Mouse (Mus musculus) liver, postnatal 0 days (tissue): ENCODE measurements around the gene Mapk13. TPM values are rescaled to one million over a fixed set of nuclear protein-coding genes. Genes with fewer than 3 reads are reported as not detected.

Source experiments
- ATAC-seq: fragments of 200-750 bp; cut with Nextera tagmentation; 2 replicates; pipeline ENCODE4 v1.8.0; 2017; ENCODE audit warnings: mild to moderate bottlenecking, moderate library complexity
- DNase-seq: peaks from one replicate; pipeline ENCODE4 v3.0.0-alpha.2; 2016
- H3K27ac ChIP-seq: fragments of 300-500 bp; sonication (generic); 2 replicates; pipeline ENCODE4 v1.5.1; 2014; ENCODE audit warnings: antibody characterized with exemption, moderate library complexity, mild to moderate bottlenecking, low read depth
- H3K27me3 ChIP-seq: fragments of 300-500 bp; sonication (generic); 2 replicates; pipeline ENCODE4 v1.6.1; 2014; ENCODE audit warnings: low read length, control low read depth, mixed read lengths; ENCODE audit not compliant: insufficient read depth
- H3K36me3 ChIP-seq: fragments of 300-500 bp; sonication (generic); replicated peaks from 2 replicates; pipeline ENCODE4 v1.6.1; 2014; ENCODE audit warnings: mild to moderate bottlenecking, control low read depth, low read length, moderate library complexity, mixed read lengths; ENCODE audit not compliant: insufficient read depth
- H3K4me1 ChIP-seq: fragments of 300-500 bp; sonication (generic); 2 replicates; pipeline ENCODE4 v1.6.1; 2014; ENCODE audit warnings: antibody characterized with exemption, mild to moderate bottlenecking, control low read depth; ENCODE audit not compliant: insufficient read depth
- H3K4me2 ChIP-seq: fragments of 300-500 bp; sonication (generic); 2 replicates; pipeline ENCODE4 v1.6.1; 2014; ENCODE audit warnings: low read depth, mild to moderate bottlenecking, low read length, moderate library complexity, mixed read lengths
- H3K4me3 ChIP-seq: fragments of 300-500 bp; sonication (generic); 2 replicates; pipeline ENCODE4 v1.5.1; 2014; ENCODE audit warnings: low read depth, low read length
- H3K9ac ChIP-seq: fragments of 300-500 bp; sonication (generic); replicated peaks from 2 replicates; pipeline ENCODE4 v1.6.1; 2014; ENCODE audit warnings: mild to moderate bottlenecking, moderate library complexity
- H3K9me3 ChIP-seq: fragments of 300-500 bp; sonication (generic); 2 replicates; pipeline ENCODE4 v1.6.1; 2016; ENCODE audit warnings: mild to moderate bottlenecking, control low read depth, low read length, mixed read lengths
- CTCF ChIP-seq: sonication (generic); IDR thresholded peaks from 2 replicates; pipeline ENCODE4 v1.5.1; 2016; ENCODE audit warnings: antibody characterized with exemption, low read depth
- EP300 ChIP-seq: IDR thresholded peaks from 2 replicates; pipeline ENCODE4 v1.6.1; 2016; ENCODE audit warnings: antibody characterized with exemption, low read depth, mild to moderate bottlenecking
- WGBS: fragments of 180-500 bp; shearing (Covaris S2); extraction: QIAGEN DNeasy Blood & Tissue Kit; methylation state at CpG from one replicate; pipeline ENCODE4 v1.1.7; 2014; ENCODE audit not compliant: insufficient replicate concordance; 5-methylcytosine and 5-hydroxymethylcytosine counted together
- polyA plus RNA-seq: library from polyadenylated mRNA; unstranded; fragments of >200 nt; fragmentation: Nextera tagmentation; extraction: Ambion mirVana; gene quantifications from 2 replicates; pipeline ENCODE4 v1.2.1, GENCODE M21; 2015

The Mapk13 gene
- polyA plus RNA-seq, 1 experiment from 2014 or later: 27.6 TPM

DNA sequence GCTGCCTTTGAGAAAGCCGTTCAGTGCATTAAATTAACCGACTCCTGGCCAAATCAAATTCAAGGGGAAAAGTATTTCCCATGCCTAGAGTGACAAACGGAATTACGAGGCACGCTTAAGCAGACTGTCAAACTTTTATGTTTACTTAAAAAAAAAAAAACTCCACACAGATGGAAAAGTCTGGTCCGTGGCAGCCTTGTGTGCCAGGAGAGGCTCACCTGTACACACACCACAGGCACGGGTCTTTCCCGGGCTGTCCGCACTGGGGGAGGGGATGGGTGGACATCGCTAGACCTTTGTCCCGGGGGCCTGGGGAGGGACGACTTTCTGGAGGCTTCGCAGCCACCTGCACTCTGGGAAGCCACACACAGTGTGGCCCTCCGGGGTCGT lies 31.2 kb downstream of the Mapk13 start:
- no peaks in the 10 kb centered on the region for H3K27me3 ChIP-seq
- WGBS: 1% methylated on average over 15 of the region's 15 CpGs
- peak overlapping the region; percentile 69 for H3K4me3 ChIP-seq
- peak overlapping the region; percentile 90 for H3K4me2 ChIP-seq
- no peak for TF ChIP-seq CTCF
- TF ChIP-seq EP300: no peak
- peak overlapping the region; percentile 86 for H3K9ac ChIP-seq
- H3K4me1 ChIP-seq: peaks cover 30% of the 10 kb centered on the region
- no peak for DNase-seq
- peaks cover 2% of the 10 kb centered on the region; the same call in 1 of the 2 replicates for H3K9me3 ChIP-seq
- peak; percentile 41 for ATAC-seq
- H3K27ac ChIP-seq: peak overlapping the region; percentile 95
- H3K36me3 ChIP-seq: 0 out of 2 replicates have a peak, but pooled peaks cover 5% of the 10 kb centered on the region

GRCm38 (mm10) chr17:28800671-28801412 lies 31.7 kb downstream of the Mapk13 start, which contains the start of gene Brpf3:
Gene Brpf3 (plus strand): TSS chr17:28801090.
- Histone ChIP-seq H3K4me1 (peaks cover 30% of the 10 kb centered on the region), H3K9ac (peak within 1 kb of the TSS; percentile 86), H3K27me3 (no peaks in the 10 kb centered on the region), H3K36me3 (peaks cover 8% of the 10 kb centered on the region), H3K4me3 (peak within 1 kb of the TSS; percentile 69), H3K9me3 (no peaks in the 10 kb centered on the region), H3K27ac (peak within 1 kb of the TSS; percentile 95), H3K4me2 (peak within 1 kb of the TSS; percentile 90)
- under 1% methylated on average over 43 of the region's 99 CpGs for WGBS
- DNase-seq (peak; percentile 88), ATAC-seq (peak; percentile 74)
- TF ChIP-seq EP300 (no peak), CTCF (peak; percentile 66)

- TF ChIP-seq EP300 (no peak), CTCF (no peak)
- WGBS: under 1% methylated on average over 29 of the region's 42 CpGs
- Histone ChIP-seq H3K4me2 (peak overlapping the region; percentile 90), H3K9ac (peak overlapping the region; percentile 86), H3K4me1 (peaks cover 30% of the 10 kb centered on the region), H3K27me3 (no peaks in the 10 kb centered on the region), H3K27ac (peak overlapping the region; percentile 95), H3K9me3 (no peaks in the 10 kb centered on the region), H3K36me3 (peaks cover 15% of the 10 kb centered on the region), H3K4me3 (peak overlapping the region; percentile 69)
- DNase-seq (peak; percentile 100), ATAC-seq (peak; percentile 92)
Observed at GRCm38 (mm10) chr17:28801474-28802005, 32.4 kb downstream of the Mapk13 start.

DNA sequence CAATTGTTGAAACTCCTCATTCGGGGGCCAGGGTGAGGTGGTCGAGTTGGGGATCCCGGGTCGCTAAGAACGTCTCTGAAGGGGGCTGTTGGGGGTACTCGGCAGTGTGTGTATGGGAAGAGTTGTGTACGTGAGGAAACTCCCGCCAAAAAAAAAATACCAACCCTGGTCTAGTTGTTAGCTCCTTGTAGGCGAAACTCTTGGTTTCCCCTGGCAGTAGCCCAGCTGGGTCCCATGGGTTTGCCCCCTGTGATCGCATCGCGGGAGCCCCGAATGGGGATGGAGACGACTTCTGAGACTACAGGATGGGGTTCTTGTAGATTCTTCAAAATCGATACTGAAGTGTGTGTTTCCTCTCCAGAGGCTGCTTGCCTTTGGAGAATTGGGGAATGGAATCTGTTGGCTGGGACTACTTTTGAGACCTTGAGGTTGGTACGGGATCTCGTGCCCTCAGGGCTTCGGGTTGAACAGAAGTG lies 32.9 kb downstream of the Mapk13 start:
- peaks cover 20% of the 10 kb centered on the region for H3K36me3 ChIP-seq
- WGBS: under 1% methylated on average over 18 of the region's 18 CpGs
- H3K4me2 ChIP-seq: peak overlapping the region; percentile 90
- peak overlapping the region; percentile 62 for H3K27ac ChIP-seq
- no peaks in the 10 kb centered on the region for H3K27me3 ChIP-seq
- TF ChIP-seq EP300 (no peak), CTCF (no peak)
- DNase-seq (peak; percentile 46), ATAC-seq (no peak)
- no peaks in the 10 kb centered on the region for H3K9me3 ChIP-seq
- peak overlapping the region; percentile 86 for H3K9ac ChIP-seq
- H3K4me1 ChIP-seq: peaks cover 32% of the 10 kb centered on the region
- peak overlapping the region; percentile 69 for H3K4me3 ChIP-seq

GRCm38 (mm10) chr17:28803316-28803715 lies 34.2 kb downstream of the Mapk13 start:
- Histone ChIP-seq H3K36me3 (peaks cover 29% of the 10 kb centered on the region), H3K9me3 (no peaks in the 10 kb centered on the region), H3K9ac (peak overlapping the region; percentile 86), H3K27ac (peak overlapping the region; percentile 62), H3K27me3 (no peaks in the 10 kb centered on the region), H3K4me1 (peaks cover 38% of the 10 kb centered on the region), H3K4me2 (peak overlapping the region; percentile 90), H3K4me3 (peak overlapping the region; percentile 69)
- 43% methylated on average over 1 of the region's 1 CpGs for WGBS
- no peak for DNase-seq
- no peak for ATAC-seq
- TF ChIP-seq EP300 (peak; percentile 60), CTCF (no peak)

DNA sequence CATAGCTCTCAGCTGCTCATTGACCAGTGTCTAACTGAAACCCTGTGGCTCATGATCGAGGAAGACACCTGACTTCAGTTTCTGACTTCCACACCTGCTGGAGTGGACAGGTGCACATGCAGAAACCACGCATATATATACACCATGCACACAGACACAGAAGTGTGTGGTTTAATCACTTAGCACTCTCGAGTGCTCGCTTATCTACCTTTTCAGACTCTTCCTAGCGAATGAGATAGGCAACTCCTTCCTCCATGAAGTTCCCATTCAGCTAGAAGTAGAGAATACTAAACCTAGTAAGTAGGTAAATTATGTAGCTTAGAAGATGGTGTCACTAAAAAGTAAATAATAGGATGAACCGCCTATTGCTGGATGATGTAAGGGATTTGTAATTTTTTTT lies 35.9 kb downstream of the Mapk13 start:
- peak overlapping the region; percentile 90 for H3K4me2 ChIP-seq
- DNase-seq (no peak), ATAC-seq (no peak)
- H3K9me3 ChIP-seq: no peaks in the 10 kb centered on the region
- H3K27ac ChIP-seq: no peak overlapping the region
- H3K27me3 ChIP-seq: no peaks in the 10 kb centered on the region
- 63% methylated on average over 6 of the region's 6 CpGs for WGBS
- H3K9ac ChIP-seq: no peak overlapping the region
- peaks cover 36% of the 10 kb centered on the region for H3K36me3 ChIP-seq
- TF ChIP-seq EP300 (no peak), CTCF (no peak)
- peaks cover 44% of the 10 kb centered on the region for H3K4me1 ChIP-seq
- no peak overlapping the region for H3K4me3 ChIP-seq
